Mouse (Mus musculus) lung, postnatal 10 days (tissue): ENCODE results near the gene Ngrn.
A peak's percentile ranks its signal among the peaks of the same experiment; 100 is the strongest.

ENCODE experiments used
- DNase-seq: peaks from one replicate; pipeline ENCODE4 v3.0.0; 2021

Ngrn gene

DNA sequence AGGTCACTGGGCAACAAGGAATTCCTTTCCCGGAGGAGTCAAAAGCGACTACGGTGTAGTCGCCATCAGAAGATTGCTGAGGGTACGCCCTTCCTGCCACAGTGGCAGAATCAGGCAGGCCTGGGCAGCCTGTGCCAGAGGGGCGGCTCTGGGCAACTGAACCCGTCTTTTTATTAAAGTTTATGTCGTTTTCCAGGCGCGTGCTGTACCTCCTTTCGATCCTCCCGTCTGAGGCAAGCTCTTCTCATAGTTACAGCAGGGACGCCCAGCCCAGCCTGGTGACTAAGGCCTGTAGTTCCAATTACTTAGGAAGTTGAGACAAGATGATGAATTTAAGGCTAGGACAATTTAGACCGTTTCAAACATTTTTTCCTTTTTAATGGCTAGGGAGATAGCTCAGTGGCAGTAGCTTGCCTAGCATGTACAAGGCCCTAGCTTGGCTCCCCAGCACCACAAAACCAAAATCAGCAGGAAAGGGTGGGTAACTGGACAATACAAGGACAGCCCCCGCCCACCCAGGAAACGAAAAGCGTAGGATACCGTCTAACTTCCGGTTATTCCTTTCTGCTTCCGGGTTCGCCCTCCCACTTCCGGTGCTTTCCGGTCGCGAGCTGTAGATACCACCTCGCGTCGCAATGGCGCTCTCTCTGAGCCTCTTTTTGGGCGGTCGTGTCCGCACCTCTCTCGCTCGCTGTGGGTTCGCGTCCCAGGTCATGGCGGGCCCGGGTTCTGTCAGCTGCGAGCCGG lies at the start of gene Ngrn:
Ngrn (plus strand) TSS at position 591 of the 747 bp plus-strand sequence.
- peak; percentile 95 for DNase-seq

DNA sequence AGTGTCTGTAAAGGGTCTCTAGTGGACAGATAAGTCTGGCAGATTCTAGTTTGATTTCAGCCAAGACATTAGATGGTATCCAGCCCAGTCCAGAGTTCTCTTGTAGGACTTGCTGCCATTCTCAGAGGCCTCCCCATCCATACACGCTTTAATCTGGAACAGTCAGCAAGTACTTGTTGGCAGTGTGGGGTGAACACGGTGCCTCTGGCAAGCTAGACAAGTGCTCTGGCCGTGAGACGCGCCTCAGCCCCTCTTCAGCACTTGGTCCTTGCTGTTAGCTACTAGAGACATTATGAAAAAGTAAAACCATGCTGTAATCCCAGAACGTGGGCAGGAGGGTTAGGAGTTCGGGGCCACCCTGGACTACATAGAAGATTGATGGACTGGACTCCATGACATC lies 47.4 kb upstream of the Ngrn start:
- DNase-seq = no peak

DNA sequence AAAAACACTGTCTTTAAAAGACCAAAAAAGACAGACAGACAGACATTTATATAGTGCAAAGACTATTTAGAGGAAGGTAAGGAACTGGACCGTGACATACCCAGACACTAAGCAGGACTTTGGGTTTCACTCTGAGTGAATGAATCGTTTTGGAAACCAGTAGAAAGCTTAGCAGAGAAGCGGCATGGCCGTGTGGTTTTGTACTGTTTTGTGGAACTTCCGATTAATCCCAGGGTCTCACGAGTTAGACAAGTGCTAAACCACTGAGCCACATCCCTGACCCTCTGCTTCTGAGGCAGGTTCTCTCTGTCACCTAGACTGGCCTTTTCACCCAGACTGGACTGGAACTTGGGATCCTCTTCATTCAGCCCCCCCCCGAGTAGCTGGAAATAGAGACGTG lies 46.6 kb upstream of the Ngrn start:
- DNase-seq = no peak

DNA sequence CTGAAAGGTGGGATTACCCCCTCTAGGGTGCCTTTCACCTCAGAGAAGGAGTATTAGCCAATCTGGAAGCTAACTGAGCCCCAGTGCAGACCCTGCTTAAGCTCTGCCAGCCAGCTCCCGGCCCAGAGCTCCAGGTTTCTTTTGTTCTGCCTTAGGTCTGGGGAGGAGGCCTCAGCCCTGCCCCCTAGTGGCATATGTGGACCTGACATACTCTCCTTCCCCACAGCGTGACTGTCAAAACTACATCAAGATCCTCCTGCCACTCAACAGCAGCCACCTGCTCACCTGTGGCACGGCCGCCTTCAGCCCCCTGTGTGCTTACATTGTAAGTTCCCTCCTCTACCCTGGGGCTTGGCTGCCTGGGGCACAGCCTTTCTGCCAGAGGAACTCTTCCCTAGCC lies 45.6 kb upstream of the Ngrn start:
- DNase-seq = peak; percentile 88

DNA sequence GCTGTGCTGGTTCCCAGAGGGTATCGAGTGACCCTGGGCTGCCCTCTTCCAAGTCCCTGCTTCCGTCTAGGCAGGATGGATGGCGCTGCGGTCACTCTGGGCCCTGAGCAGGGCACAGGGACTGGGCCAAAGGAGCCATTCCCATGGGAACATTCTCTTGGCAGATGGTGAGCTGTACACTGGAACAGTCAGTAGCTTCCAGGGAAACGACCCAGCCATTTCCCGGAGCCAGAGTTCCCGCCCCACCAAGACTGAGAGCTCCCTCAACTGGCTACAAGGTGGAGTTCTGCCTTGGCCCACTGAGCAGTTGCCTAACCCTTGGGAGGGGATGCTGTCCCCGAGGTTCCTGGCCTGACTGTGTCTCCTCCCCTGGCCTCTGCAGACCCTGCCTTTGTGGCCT lies 44.4 kb upstream of the Ngrn start:
- peak; percentile 68 for DNase-seq

DNA sequence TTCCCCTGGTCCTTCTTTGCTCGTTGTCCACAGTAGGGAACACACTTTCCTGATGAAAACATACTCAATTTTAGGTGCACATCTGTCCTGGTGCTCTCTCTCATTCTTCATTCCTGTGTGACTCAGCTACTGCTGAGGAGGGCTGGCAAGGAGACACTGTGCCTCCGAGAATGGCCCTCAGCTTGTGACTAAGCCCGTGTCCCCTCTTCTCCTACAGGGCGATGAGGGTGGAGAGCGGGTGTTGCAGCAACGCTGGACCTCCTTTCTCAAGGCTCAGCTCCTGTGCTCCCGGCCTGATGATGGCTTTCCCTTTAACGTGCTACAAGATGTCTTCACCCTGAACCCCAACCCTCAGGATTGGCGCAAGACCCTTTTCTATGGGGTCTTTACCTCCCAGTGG lies 42.3 kb upstream of the Ngrn start:
- no peak for DNase-seq

DNA sequence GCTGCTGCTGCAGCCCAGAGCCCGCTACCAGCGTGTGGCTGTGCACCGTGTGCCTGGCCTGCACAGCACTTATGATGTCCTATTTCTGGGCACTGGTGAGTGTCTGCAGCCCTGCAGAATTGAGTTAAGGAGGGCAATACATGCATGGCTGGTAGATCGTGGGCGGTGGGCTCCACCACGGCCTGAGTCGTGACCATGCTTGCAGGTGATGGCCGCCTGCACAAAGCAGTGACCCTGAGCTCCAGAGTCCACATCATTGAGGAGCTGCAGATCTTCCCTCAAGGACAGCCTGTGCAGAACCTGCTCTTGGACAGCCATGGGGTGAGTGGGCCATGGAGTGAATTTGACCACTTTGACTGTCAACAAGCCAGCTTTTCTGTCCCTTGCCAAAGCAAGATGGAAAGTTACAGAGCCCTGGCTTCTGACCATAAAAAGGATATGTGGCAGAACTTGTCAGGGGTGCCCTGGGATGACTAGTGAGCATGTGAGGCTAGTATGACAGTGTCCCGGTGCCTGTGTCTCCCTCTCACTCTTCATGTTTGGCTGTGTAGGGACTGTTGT lies 40.7 kb upstream of the Ngrn start:
- DNase-seq = no peak

DNA sequence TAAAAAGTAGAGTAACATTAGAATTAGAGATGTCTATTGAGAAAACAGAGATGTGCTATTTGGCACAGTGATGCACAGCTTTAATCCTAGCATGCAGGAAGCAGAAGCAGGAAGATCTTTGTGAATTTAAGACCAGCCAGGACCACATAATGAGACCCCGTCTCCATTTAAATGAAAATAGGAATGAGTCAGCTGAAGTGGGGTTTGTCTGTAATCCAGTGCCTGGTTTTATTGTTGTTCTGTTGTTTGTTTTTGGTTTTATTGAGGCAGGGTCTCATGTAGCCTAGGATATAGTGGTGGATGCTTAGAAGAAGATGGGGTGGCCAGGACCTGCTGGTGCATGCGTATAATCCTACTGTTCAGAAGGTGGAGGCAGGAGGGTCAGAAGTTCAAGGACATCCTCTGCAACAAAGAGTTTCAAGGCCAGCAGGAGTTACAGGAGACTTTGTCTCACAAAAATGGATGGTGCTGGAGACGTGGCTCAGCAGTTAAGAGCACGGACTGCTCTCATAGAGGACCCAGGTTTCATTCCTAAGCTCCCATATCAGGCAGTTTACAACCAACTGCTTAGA lies 39.8 kb upstream of the Ngrn start:
- no peak for DNase-seq

DNA sequence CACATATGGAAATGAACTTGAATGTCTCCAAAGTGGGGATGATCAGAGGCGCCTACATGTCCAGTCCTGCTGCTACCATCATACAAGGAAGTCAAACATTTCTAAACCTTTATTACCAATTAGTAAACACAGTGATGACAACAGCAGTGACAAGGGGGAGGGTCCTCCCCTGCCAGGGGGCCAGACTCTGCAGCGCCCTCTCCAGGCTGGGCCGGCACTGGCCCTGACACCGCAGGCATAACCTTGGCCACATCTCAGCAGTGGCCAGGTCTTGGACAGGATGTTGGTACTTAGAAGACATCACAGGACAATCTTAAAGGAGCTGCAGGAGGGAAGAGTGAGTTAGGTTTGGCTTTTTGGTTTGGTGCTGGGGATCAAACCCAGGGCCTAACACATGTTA lies 34.0 kb upstream of the Ngrn start:
- DNase-seq = no peak

DNA sequence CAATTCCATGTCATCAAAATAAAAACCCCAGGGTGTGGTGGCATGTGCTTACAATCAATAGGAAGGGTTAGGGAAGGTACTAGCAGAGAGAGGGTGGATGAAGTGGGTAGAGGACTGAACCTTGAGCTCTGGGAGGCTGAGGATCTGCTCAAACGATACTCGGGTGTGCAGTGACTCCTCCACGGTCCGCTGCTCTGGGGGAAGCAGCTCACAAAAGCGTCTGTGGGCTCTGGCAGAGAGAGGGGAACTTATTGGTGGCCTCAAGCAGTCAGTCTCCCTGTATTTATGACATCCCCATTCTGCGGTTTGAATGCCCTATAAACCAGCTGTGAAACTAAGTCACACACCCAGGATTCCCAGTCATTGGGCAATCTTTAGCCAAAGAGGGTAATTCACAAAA lies 30.8 kb upstream of the Ngrn start:
- DNase-seq = no peak

DNA sequence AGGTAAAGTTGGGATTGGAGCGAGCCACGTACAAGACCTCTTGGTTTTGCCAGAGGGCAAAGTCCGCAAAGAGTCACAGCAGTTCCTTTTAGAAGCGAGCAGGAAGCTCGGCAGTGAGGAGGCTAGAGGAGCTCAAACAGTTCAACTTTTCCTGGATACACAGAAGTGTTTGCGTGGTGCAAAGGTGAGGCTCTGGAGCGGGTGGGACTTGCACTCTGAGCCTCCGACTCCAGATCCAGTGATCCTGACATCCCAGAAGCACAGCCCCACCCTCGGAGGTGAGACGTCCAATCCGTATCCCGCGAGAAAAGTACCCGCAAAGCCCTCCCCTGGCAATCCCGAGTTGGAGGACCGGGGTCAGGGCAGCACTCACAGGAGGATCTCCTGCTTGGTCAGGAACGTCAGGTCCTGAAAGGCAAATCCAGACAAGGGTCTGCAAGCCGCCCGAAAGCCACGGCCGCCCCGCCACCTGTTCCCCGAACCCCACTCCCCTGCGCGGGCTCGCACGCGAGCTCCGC lies 29.0 kb upstream of the Ngrn start:
- DNase-seq = peak; percentile 67

DNA sequence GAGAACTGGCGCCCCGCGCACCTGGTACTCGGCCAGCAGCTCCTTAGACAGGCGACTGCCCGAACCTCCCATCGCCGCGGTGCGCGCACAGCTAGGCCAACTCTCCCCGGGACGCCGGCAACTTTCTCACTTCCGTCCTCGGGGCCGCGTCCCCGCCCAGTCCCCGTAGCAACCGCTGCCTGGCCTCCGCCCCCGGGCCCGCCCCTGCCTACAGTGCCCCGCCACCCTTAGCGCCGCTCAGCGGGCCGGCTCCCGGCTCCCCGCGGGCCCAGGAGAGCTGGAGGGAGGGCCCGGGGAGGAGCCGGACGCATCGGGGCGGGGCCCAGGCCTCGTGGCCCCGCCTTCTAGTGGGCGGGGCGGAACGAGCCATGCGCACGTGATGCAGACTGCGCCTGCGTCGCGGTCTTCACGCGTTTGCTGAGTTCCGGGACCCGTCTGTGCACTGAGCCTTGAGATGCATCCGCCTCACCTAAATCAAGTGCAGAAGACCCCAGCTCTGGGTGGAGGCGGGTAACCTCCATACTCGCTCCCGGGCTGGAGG lies 28.5 kb upstream of the Ngrn start, which contains the start of the genes Cib1 and Gdpgp1:
Cib1 (minus strand) TSS at position 325 of the 541 bp plus-strand sequence.
Gdpgp1 (plus strand) TSS at position 377 of the 541 bp plus-strand sequence.
- DNase-seq = peak; percentile 97

DNA sequence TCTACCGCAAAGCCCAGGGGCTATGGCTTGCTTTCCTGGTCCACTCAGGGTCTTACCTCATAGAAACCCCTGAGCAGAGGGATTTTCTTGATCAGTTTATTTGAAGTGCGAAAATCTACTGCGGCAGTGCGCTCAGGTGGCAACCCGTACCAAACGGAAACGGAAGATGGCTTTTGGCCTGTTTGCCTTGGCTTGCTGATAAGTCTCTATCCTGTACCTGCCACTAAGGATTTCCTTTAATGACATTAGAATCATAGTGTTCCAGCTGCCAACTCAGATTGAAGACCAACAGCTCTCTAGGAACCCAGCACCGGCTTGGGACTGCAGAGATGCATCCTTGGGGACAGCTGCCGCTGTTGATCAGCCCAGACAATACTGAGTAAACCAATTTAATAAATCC lies 27.2 kb upstream of the Ngrn start:
- no peak for DNase-seq

DNA sequence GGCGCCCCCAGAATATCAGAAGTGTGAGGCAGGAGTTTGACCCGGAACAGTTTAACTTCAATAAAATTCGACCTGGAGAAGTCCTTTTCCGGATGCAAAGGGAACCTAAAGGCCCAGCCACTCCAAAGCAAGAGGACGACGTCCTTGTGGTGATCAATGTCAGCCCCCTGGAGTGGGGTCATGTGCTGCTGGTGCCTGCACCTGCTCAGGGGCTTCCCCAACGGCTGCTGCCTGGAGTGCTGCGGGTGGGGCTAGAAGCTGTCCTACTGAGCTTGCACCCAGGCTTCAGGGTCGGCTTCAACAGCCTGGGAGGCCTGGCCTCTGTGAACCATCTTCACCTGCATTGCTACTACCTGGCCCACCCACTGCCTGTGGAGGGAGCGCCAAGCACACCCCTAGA lies 22.5 kb upstream of the Ngrn start:
- DNase-seq = no peak

DNA sequence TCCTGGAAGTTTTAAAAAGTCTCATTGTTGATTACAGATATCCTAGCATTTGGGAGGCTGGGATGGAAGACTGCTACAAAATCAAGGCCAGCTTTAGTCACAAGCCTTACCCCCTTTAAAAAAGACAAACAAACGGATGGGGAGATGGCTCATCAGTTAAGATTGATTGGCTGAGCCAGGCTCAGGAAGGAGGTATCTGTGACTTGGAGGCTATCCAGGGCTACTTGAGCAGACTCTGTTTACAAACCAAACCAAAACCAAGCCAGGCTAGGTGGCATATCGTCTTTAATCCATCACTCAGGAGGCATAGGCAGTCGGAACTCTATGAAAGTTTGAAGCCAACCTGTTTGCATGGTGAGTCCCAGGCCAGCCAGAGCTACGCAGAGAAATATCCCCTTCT lies 19.4 kb upstream of the Ngrn start:
- no peak for DNase-seq

DNA sequence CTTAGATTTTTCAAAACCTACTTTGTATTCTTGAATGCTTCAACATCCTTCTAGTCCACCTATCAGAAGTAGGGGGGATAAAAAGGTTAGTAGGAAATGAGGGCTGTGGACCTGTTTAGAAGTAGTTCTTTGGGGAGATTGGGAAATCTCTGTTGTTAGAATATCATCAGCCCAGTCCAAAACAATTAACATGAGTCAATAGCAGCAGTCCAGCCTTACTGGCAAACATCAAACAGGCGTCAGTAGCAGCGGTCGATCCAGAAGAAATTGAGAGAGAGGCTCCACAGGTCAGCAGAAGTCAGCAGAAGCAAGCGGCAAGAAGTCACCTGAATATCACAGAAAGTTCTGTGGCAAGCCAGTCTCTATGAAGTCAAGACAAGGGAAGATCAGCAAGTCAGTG lies 16.2 kb upstream of the Ngrn start:
- no peak for DNase-seq

DNA sequence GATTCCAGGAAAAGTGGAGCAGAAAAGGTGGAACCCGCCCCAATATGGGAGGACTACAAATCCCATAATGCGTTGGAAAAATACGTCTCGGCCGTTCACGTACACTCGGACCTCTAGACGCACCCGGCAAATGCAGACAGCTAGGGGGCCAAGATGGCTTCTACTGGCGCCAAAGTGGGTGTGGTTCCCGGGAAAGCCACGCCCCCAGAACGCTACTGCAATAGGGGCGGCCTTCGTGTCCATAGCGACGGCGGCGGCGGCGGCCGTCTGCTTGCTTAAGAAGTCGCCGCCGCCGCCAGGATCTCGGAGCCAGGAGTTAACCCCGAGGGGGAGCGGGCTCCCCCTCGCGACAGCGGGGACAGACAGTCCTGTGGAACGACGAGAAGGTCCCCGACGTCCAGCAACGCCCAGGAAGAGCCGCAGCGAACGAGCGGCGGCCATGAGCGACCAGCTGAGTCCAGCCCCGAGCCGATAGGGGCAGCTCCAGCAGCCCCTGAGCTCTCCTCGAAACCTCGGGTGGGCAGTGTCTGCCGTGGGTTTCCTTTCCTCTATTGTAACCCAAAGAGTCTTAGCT lies 14.8 kb upstream of the Ngrn start, which contains the start of gene Ttll13:
Ttll13 (plus strand) TSS at position 229 of the 574 bp plus-strand sequence.
- peak; percentile 99 for DNase-seq

DNA sequence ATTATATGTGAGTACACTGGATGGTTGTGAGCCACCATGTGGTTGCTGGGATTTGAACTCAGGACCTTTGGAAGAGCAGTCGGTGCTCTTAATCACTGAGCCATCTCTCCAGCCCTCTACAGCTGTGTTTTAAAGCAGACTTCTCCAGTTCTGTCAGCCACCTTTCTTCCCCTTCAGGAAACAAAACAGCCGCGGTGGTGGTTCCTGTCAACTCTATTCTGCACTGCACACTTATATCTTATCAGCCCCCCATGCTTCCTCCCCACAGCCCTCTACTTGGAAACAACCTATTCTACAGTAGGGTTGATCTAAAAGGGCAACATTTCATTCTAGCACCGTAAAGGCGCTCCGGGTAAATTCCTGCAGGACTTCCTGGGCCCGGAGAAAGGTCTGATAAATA lies 14.2 kb upstream of the Ngrn start:
- no peak for DNase-seq

DNA sequence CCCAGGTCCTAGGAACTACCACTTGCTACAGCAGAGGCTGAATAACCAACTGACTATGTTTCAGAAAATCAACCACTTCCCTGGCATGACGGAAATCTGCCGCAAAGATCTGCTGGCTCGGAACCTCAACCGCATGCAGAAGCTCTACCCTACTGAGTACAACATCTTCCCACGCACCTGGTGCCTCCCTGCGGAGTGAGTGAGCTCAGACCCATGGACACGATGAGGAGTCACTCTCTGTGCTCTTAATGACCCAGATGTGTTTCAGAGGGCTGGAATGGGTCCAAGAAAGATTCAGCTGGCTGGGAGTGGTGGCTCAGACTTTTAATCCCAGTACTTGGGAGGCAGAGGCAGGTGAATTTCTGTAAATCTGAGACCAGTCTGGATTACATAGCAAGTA lies 8.6 kb upstream of the Ngrn start:
- DNase-seq = no peak

DNA sequence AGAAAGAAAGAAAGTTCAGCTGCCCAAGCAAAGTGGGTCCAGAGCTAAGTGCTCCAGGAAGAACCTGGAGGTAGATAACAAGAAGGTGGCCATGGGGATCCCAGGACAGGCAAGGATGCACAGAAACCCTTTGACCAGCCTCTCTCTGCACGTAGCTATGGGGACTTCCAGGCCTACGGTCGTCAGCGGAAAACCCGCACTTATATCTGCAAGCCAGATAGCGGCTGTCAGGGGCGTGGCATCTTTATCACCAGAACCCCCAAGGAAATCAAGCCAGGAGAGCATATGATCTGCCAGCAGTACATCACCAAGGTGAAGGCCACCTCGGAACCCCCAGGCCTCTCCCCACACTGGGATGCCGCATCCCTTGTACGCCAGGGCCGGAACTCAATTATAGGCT lies 8.1 kb upstream of the Ngrn start:
- DNase-seq = no peak

DNA sequence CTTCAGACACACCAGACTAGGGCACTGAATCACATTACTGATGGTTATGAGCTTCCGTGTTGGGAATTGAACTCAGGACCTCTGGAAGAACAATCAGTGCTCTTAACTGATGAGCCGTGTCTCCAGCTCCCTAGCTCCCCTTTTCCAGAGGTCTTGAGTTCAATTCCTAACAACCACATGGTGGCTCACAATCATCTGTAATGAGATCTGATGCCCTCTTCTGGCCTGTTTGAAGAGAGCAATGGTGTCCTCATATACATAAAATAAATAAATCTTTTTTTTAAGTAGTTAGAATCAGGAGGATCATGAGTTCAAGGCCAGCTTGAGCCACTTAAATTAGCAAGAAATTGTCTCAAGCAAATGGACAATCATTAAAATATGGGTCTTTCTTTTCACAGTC lies 5.0 kb upstream of the Ngrn start:
- no peak for DNase-seq

DNA sequence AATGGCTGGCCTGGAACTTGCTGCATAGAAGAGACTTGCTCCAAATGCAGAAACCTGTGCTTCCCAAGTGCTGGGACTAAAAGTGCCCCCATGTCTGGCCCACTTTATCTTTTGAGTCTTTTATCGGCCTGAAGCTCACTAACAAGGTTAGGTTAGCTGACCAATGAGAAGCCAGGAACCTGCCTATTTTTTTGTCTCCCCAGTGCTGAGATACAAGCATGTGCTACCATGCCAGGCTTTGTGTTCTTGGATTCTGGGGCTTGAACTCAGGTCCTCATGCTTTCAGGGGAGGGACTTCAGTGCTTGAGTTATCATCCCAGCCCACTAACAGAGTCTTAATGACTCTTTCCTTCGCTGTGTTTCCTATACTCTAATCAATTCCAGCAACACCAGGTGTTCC lies 3.3 kb upstream of the Ngrn start:
- no peak for DNase-seq

DNA sequence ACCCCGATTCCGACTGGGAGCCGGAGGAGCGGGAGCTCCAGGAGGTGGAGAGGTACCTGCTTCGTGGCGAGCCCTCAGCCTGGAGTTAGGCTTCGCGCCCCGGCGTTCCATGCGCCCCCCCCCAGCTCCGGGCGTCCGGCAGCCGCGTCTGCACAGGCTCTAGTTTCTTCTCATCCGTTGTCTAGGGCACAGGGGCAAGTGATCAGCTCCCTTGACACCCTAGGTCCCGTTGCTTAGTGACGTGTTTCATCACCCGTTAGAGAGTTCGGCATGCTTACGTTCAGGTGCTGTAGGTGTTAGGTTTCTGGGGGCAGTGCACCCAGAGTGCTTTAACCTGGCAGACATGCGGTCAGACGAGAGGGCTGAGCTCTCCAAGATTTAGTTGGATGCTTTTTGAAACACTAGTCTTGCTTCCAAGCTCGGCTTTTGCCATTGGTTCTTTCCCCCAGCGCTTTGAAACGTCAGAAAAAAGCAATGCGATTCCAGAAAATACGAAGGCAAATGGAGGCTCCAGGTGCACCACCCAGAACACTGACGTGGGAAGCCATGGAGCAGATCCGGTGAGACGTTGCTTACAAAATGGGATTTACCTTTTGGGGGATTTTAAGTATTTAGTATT lies 466 bp downstream of the Ngrn start:
- no peak for DNase-seq
